Mouse (Mus musculus): ENCODE measurements at regions not wholly inside any gene's neighbourhood (a gene's known extent, or its start where the extent isn't known, plus 50 kb on each side); places are given as distances from the start of the nearest gene placed in this dataset.

GRCm38 (mm10) chr2:50737706-50738105, 411.2 kb downstream of the Rnd3 start:
- 53% methylated on average over 9 of the region's 9 CpGs for WGBS
- TF ChIP-seq CTCF (IDR thresholded peaks at IDR 0.05) = no peak
- H3K27ac ChIP-seq (ENCODE audit: low read depth, low read length) = no peak overlapping the region

GRCm38 (mm10) chr2:50735029-50735428, 413.9 kb downstream of the Rnd3 start:
- H3K4me3 ChIP-seq (ENCODE audit: low read depth, low read length) = no peak overlapping the region
- DNase-seq (ENCODE audit: low spot score) = no peak
- no peaks in the 10 kb centered on the region for H3K36me3 ChIP-seq (ENCODE audit: insufficient read depth, low read length)
- no peaks in the 10 kb centered on the region for H3K9me3 ChIP-seq (ENCODE audit: low read length)
- H3K4me2 ChIP-seq (ENCODE audit: low read depth, low read length, poor library complexity, severe bottlenecking) = no peak overlapping the region
- WGBS = 90% methylated on average over 11 of the region's 11 CpGs
- no peaks in the 10 kb centered on the region for H3K27me3 ChIP-seq (ENCODE audit: insufficient read depth, low read length)
- no peaks in the 10 kb centered on the region; the same call in 1 of the 2 replicates for H3K4me1 ChIP-seq (ENCODE audit: insufficient read depth, low read length)
- H3K27ac ChIP-seq (ENCODE audit: low read depth, low read length) = no peak overlapping the region
- ATAC-seq (ENCODE audit: low FRiP score) = no peak
- H3K9ac ChIP-seq (replicated peaks; ENCODE audit: low read length, poor library complexity, severe bottlenecking) = no peak overlapping the region
- TF ChIP-seq CTCF (IDR thresholded peaks at IDR 0.05) = no peak

More at GRCm38 (mm10) chr2:50737706-50738105, 411.2 kb downstream of the Rnd3 start:
- Histone ChIP-seq H3K4me2 (ENCODE audit: low read depth, low read length, poor library complexity, severe bottlenecking) (no peak overlapping the region), H3K9me3 (ENCODE audit: low read length) (no peaks in the 10 kb centered on the region), H3K36me3 (ENCODE audit: insufficient read depth, low read length) (no peaks in the 10 kb centered on the region), H3K4me1 (ENCODE audit: insufficient read depth, low read length) (no peaks in the 10 kb centered on the region; the same call in 1 of the 2 replicates), H3K27me3 (ENCODE audit: insufficient read depth, low read length) (no peaks in the 10 kb centered on the region), H3K4me3 (ENCODE audit: low read depth, low read length) (no peak overlapping the region), H3K9ac (replicated peaks; ENCODE audit: low read length, poor library complexity, severe bottlenecking) (no peak overlapping the region)
- no peak for DNase-seq (ENCODE audit: low spot score)
- no peak for ATAC-seq (ENCODE audit: low FRiP score)

GRCm38 (mm10) chr2:50706652-50707051, 410.1 kb upstream of the Mmadhc start:
- Histone ChIP-seq H3K4me1 (ENCODE audit: insufficient read depth, low read length) (no peaks in the 10 kb centered on the region), H3K4me2 (ENCODE audit: low read depth, low read length, poor library complexity, severe bottlenecking) (no peak overlapping the region), H3K36me3 (ENCODE audit: insufficient read depth, low read length) (no peaks in the 10 kb centered on the region), H3K9ac (replicated peaks; ENCODE audit: low read length, poor library complexity, severe bottlenecking) (no peak overlapping the region), H3K27me3 (ENCODE audit: insufficient read depth, low read length) (no peaks in the 10 kb centered on the region), H3K4me3 (ENCODE audit: low read depth, low read length) (no peak overlapping the region), H3K27ac (ENCODE audit: low read depth, low read length) (no peak overlapping the region), H3K9me3 (ENCODE audit: low read length) (no peaks in the 10 kb centered on the region)
- 85% methylated on average over 3 of the region's 3 CpGs for WGBS
- no peak for TF ChIP-seq CTCF (IDR thresholded peaks at IDR 0.05)
- no peak for ATAC-seq (ENCODE audit: low FRiP score)
- no peak for DNase-seq (ENCODE audit: low spot score)

DNA sequence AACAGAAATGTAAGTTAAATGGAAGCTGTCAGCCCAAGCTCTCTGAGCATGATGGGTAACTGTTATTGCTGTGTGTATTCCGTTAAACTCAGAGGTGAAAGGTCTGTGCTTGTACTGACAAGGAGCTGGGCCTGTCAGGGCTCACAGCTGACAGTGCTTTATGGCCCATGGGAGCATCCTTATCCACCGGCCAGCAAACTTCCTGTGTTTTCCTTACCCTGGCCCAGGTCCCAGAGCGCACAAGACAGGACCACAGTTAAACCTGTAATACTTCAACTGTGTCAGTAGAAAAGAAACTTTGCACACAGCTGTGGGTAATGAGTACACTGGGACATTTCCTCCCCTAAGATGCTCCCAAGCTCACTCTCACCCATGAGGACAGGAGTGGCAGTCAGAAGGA, 407.7 kb upstream of the Mmadhc start:
- ATAC-seq (ENCODE audit: low FRiP score) (no peak), DNase-seq (ENCODE audit: low spot score) (no peak)
- no peaks in the 10 kb centered on the region for H3K36me3 ChIP-seq (ENCODE audit: insufficient read depth, low read length)
- H3K27me3 ChIP-seq (ENCODE audit: insufficient read depth, low read length) = no peaks in the 10 kb centered on the region
- no peak overlapping the region for H3K4me3 ChIP-seq (ENCODE audit: low read depth, low read length)
- WGBS = 67% methylated on average over 3 of the region's 3 CpGs
- no peak overlapping the region for H3K4me2 ChIP-seq (ENCODE audit: low read depth, low read length, poor library complexity, severe bottlenecking)
- H3K27ac ChIP-seq (ENCODE audit: low read depth, low read length) = no peak overlapping the region
- no peaks in the 10 kb centered on the region for H3K4me1 ChIP-seq (ENCODE audit: insufficient read depth, low read length)
- no peak overlapping the region for H3K9ac ChIP-seq (replicated peaks; ENCODE audit: low read length, poor library complexity, severe bottlenecking)
- no peaks in the 10 kb centered on the region for H3K9me3 ChIP-seq (ENCODE audit: low read length)
- TF ChIP-seq CTCF (IDR thresholded peaks at IDR 0.05) = no peak

- Histone ChIP-seq H3K27ac (ENCODE audit: low read depth, low read length) (no peak overlapping the region), H3K9me3 (ENCODE audit: low read length) (no peaks in the 10 kb centered on the region), H3K4me1 (ENCODE audit: insufficient read depth, low read length) (no peaks in the 10 kb centered on the region), H3K9ac (replicated peaks; ENCODE audit: low read length, poor library complexity, severe bottlenecking) (no peak overlapping the region), H3K27me3 (ENCODE audit: insufficient read depth, low read length) (no peaks in the 10 kb centered on the region), H3K36me3 (ENCODE audit: insufficient read depth, low read length) (no peaks in the 10 kb centered on the region), H3K4me3 (ENCODE audit: low read depth, low read length) (no peak overlapping the region), H3K4me2 (ENCODE audit: low read depth, low read length, poor library complexity, severe bottlenecking) (no peak overlapping the region)
- 60% methylated on average over 15 of the region's 15 CpGs for WGBS
- no peak for ATAC-seq (ENCODE audit: low FRiP score)
- no peak for TF ChIP-seq CTCF (IDR thresholded peaks at IDR 0.05)
- peak; percentile 22 for DNase-seq (ENCODE audit: low spot score)
Measured at GRCm38 (mm10) chr2:50702584-50703450, 406.2 kb upstream of the Mmadhc start.

DNA sequence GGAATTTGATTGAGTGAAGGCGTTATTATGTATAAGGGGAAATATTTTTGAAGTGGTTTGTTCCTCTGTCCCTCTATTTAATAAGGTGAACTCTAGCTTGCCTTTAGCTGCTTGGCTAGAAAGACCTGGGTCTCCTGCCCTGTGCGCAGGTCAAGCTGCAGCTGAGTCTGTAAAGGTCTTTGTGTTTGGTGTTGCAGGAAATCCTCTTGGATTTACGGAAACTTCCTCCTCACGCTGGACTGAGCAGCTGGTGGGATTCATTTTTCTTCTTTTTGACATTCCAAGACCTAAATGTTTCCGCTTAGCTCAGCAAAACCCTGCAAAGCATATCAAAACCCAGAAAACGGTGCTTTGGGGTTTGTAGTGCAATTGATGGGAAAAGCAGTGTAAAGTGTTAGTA, 402.2 kb upstream of the Mmadhc start:
- no peaks in the 10 kb centered on the region for H3K36me3 ChIP-seq (ENCODE audit: insufficient read depth, low read length)
- no peak for TF ChIP-seq CTCF (IDR thresholded peaks at IDR 0.05)
- no peak overlapping the region for H3K9ac ChIP-seq (replicated peaks; ENCODE audit: low read length, poor library complexity, severe bottlenecking)
- ATAC-seq (ENCODE audit: low FRiP score) (no peak), DNase-seq (ENCODE audit: low spot score) (no peak)
- H3K9me3 ChIP-seq (ENCODE audit: low read length) = no peaks in the 10 kb centered on the region
- no peaks in the 10 kb centered on the region for H3K4me1 ChIP-seq (ENCODE audit: insufficient read depth, low read length)
- 71% methylated on average over 6 of the region's 6 CpGs for WGBS
- no peak overlapping the region for H3K4me3 ChIP-seq (ENCODE audit: low read depth, low read length)
- no peak overlapping the region for H3K27ac ChIP-seq (ENCODE audit: low read depth, low read length)
- H3K27me3 ChIP-seq (ENCODE audit: insufficient read depth, low read length) = no peaks in the 10 kb centered on the region
- no peak overlapping the region for H3K4me2 ChIP-seq (ENCODE audit: low read depth, low read length, poor library complexity, severe bottlenecking)

All from midbrain, postnatal 0 days (tissue).